Mouse (Mus musculus): ENCODE measurements at regions not wholly inside any gene's neighbourhood (a gene's known extent, or its start where the extent isn't known, plus 50 kb on each side); places are given as distances from the start of the nearest gene placed in this dataset.

- TF ChIP-seq POLR2A (IDR thresholded peaks at IDR 0.05; ENCODE audit: extremely low read depth, insufficient read depth, low read length) (no peak), CTCF (IDR thresholded peaks at IDR 0.05; ENCODE audit: low read depth, low read length) (no peak)
Measured at GRCm38 (mm10) chr12:12486656-12487356, 224.9 kb downstream of the Fam49a start.
